ENCODE assay signal across 8 mouse cellular contexts in the genomic region with DNA sequence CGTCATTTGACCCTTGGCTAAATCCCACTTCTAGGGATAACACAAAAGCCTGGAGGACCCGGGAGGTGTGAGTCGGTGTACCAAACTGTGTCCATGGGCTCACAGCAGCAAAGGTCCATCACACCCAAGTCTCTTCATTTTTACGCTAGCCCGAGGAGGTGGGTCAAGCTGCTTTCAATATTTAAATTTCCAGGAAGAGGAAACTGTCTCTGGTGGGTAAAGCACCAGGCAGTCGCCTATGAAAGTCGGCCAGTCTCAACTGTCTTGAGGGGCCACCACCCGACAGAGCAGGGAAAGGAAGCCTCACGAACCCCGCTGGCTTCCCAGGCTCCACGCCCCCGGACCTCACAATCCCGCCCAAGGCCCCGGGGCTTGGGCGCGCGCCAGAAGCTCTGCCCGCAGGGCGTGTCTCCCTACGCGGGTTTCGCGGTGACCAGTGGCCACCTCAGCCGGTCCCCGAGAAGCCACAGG. TPM values are rescaled to one million over a fixed set of nuclear protein-coding genes. Genes with fewer than 3 reads are reported as not detected.
DNase-seq lines count a peak whose midpoint lies in the region; ATAC-seq and TF ChIP-seq lines count a peak whose summit lies in the region.

No protein-coding gene starts in this region.

- peak; percentile 75 for TF ChIP-seq POLR2A in CH12.LX (IDR thresholded peaks at IDR 0.05; ENCODE audit: low read depth, low read length)
- TF ChIP-seq POLR2A in cortical plate, adult 2 months (IDR thresholded peaks at IDR 0.05; ENCODE audit: extremely low read depth, insufficient read depth, low read length), result no peak

- H3K9me3 ChIP-seq in CH12.LX (replicated peaks; ENCODE audit: low read length), result peaks cover 8% of the 10 kb centered on the region
- no peaks in the 10 kb centered on the region for H3K9me3 ChIP-seq in liver, embryonic 11.5 days (ENCODE audit: control insufficient read depth, low read length)
- no peaks in the 10 kb centered on the region for H3K9me3 ChIP-seq in neural tube, embryonic 12.5 days

- TF ChIP-seq CTCF in CH12.LX (conservative IDR thresholded peaks at IDR 0.05 in 1 of 2, IDR thresholded peaks at IDR 0.05 in 1 of 2; ENCODE audit: low read depth in 2 of 2, low read length in 2 of 2), result no peak
- no peak for TF ChIP-seq CTCF in cortical plate, adult 2 months (IDR thresholded peaks at IDR 0.05; ENCODE audit: extremely low read depth, insufficient read depth, low read length)

- peak overlapping the region; percentile 83 for H3K4me2 ChIP-seq in CH12.LX (ENCODE audit: insufficient read depth, low read depth, poor library complexity, severe bottlenecking)
- H3K4me2 ChIP-seq in liver, embryonic 11.5 days, result peak overlapping the region; percentile 75
- H3K4me2 ChIP-seq in neural tube, embryonic 12.5 days (replicated peaks), result peak overlapping the region; percentile 88

- no peak for DNase-seq in frontal cortex, postnatal 14 days (ENCODE audit: low spot score in 2 of 2)
- peak; percentile 63 for DNase-seq in CH12.LX (ENCODE audit: extremely low read depth)
- DNase-seq in heart, postnatal 4 days, result peak; percentile 64
- DNase-seq in liver, embryonic 11.5 days (ENCODE audit: low spot score), result no peak
- DNase-seq in gastrocnemius, adult 18-20 months (ENCODE audit: low spot score), result no peak

- in situ Hi-C loops in CH12.LX (cut with MboI; ENCODE audit: low pct_ligation_motif_present, low pct_unique_long_range_greater_than_20kb, low sequenced_read_pairs), result no loop called here

- peak; percentile 31; the same call in 1 of the 2 replicates for ATAC-seq in frontal cortex, adult (ENCODE audit: low TSS enrichment)
- ATAC-seq in liver, embryonic 11.5 days (replicated peaks; ENCODE audit: low FRiP score), result peak; percentile 73
- peak; percentile 11 for ATAC-seq in neural tube, embryonic 12.5 days (ENCODE audit: low FRiP score, low read depth)

- no peaks in the 10 kb centered on the region for H3K27me3 ChIP-seq in CH12.LX (replicated peaks)
- no peaks in the 10 kb centered on the region for H3K27me3 ChIP-seq in liver, embryonic 11.5 days (replicated peaks; ENCODE audit: control insufficient read depth, insufficient read depth, low read length)
- H3K27me3 ChIP-seq in neural tube, embryonic 12.5 days (replicated peaks), result no peaks in the 10 kb centered on the region

- H3K4me3 ChIP-seq in CH12.LX (replicated peaks in 1 of 3; ENCODE audit: low read depth in 2 of 3, low read length in 2 of 3, poor library complexity in 1 of 3), result peak overlapping the region; percentile 85 to 88 (median 87)
- H3K4me3 ChIP-seq in cortical plate, adult 2 months (ENCODE audit: insufficient read depth, low read length), result peak overlapping the region; percentile 40
- peak overlapping the region; percentile 96 for H3K4me3 ChIP-seq in liver, embryonic 11.5 days (ENCODE audit: low read depth, low read length)
- H3K4me3 ChIP-seq in neural tube, embryonic 12.5 days, result peak overlapping the region; percentile 93

- H3K9ac ChIP-seq in CH12.LX (ENCODE audit: insufficient read depth, low read depth), result peak overlapping the region; percentile 99
- peak overlapping the region; percentile 99 for H3K9ac ChIP-seq in liver, embryonic 11.5 days (ENCODE audit: low read depth, low read length)
- H3K9ac ChIP-seq in neural tube, embryonic 12.5 days, result peak overlapping the region; percentile 88

- dilution Hi-C loops in CH12.LX (cut with MboI; ENCODE audit: extremely low pct_ligation_motif_present, extremely low pct_unique_long_range_greater_than_20kb, low sequenced_read_pairs), result no loop called here

- H3K4me1 ChIP-seq in CH12.LX (ENCODE audit: control insufficient read depth in 1 of 2, insufficient read depth in 2 of 2), result peaks cover 9 to 71% of the 10 kb centered on the region in 2 experiments; a peak in 3 of 4 replicates
- no peaks in the 10 kb centered on the region for H3K4me1 ChIP-seq in cortical plate, adult 2 months (ENCODE audit: control insufficient read depth, insufficient read depth, low read length)
- H3K4me1 ChIP-seq in liver, embryonic 11.5 days (replicated peaks; ENCODE audit: control insufficient read depth, insufficient read depth, low read length), result peaks cover 9% of the 10 kb centered on the region
- peaks cover 4% of the 10 kb centered on the region; the same call in 1 of the 2 replicates for H3K4me1 ChIP-seq in neural tube, embryonic 12.5 days

- H3K36me3 ChIP-seq in CH12.LX (replicated peaks in 1 of 2; ENCODE audit: control insufficient read depth in 1 of 2, insufficient read depth in 1 of 2, low read length in 1 of 2), result peaks cover 16 to 35% of the 10 kb centered on the region in 2 experiments
- peaks cover 14% of the 10 kb centered on the region for H3K36me3 ChIP-seq in liver, embryonic 11.5 days (ENCODE audit: control insufficient read depth, insufficient read depth, low read length)
- peaks cover 21% of the 10 kb centered on the region for H3K36me3 ChIP-seq in neural tube, embryonic 12.5 days

- H3K79me2 ChIP-seq in CH12.LX (replicated peaks; ENCODE audit: control insufficient read depth, extremely low read depth, insufficient read depth, poor library complexity, severe bottlenecking), result peaks cover 30% of the 10 kb centered on the region

- H3K27ac ChIP-seq in CH12.LX (ENCODE audit: insufficient read depth, low read depth), result peak overlapping the region; percentile 92
- H3K27ac ChIP-seq in cortical plate, adult 2 months (ENCODE audit: insufficient read depth, low read length), result no peak overlapping the region
- H3K27ac ChIP-seq in liver, embryonic 11.5 days (ENCODE audit: low read depth, low read length), result peak overlapping the region; percentile 96
- H3K27ac ChIP-seq in neural tube, embryonic 12.5 days, result 0 out of 2 replicates have a peak overlapping the region, but pooled peaks have one; percentile 37

- 2% methylated on average over 25 of the region's 25 CpGs for whole genome bisulfite sequencing in liver, embryonic 11.5 days
- WGBS in neural tube, embryonic 12.5 days, result 0% methylated on average over 25 of the region's 25 CpGs

- no peak for TF ChIP-seq RAD21 in CH12.LX (IDR thresholded peaks at IDR 0.05; ENCODE audit: low read depth, low read length)

- TF ChIP-seq EP300 in CH12.LX (IDR thresholded peaks at IDR 0.05; ENCODE audit: low read length), result 0 out of 2 replicates have a peak, but pooled peaks have one; percentile 27

TF ChIP-seq in CH12.LX, 34 proteins besides CTCF, POLR2A, EP300 and RAD21:
- TF ChIP-seq TBP (conservative IDR thresholded peaks at IDR 0.05; ENCODE audit: low read depth, low read length), result peak; percentile 87
- TF ChIP-seq MYC (IDR thresholded peaks at IDR 0.05; ENCODE audit: low read depth, low read length), result no peak
- TF ChIP-seq ZMIZ1 (IDR thresholded peaks at IDR 0.05; ENCODE audit: low read depth, low read length), result peak; percentile 60; the same call in 1 of the 2 replicates
- TF ChIP-seq CHD1 (IDR thresholded peaks at IDR 0.05; ENCODE audit: low read depth, low read length), result peak; percentile 37; the same call in 1 of the 2 replicates
- peak; percentile 86 for TF ChIP-seq ELF1 (IDR thresholded peaks at IDR 0.05; ENCODE audit: low read depth, low read length)
- no peak for TF ChIP-seq MAX (IDR thresholded peaks at IDR 0.05; ENCODE audit: low read length)
- peak; percentile 70; the same call in 1 of the 2 replicates for TF ChIP-seq NELFE (IDR thresholded peaks at IDR 0.05; ENCODE audit: low read depth, low read length)
- 0 out of 2 replicates have a peak, but pooled peaks have one; percentile 25 for TF ChIP-seq UBTF (IDR thresholded peaks at IDR 0.05; ENCODE audit: low read depth, low read length)

RNA-seq across cellular contexts. Expression of a gene that starts 0.5 kb away (rescaled TPM):
- total RNA-seq in CH12.LX (2012; rRNA removed) (59.5 and 61.0 TPM in 2 replicates), CH12.LX (2014; rRNA removed) (88.0 and 94.3 TPM in 2 replicates)
- polyA plus RNA-seq in CH12.LX (2012; ENCODE audit: insufficient read length, low read depth), result 120 and 121 TPM in 2 replicates
- 31.2 and 31.8 TPM in 2 replicates for polyA plus RNA-seq in cortical plate, adult 2 months (2012; rRNA removed)
- 10 to 100 TPM; 28.9 to 29.1 TPM for total RNA-seq in heart, postnatal 4 days (2021)
- 94.5 and 95.4 TPM in 2 replicates for polyA plus RNA-seq in liver, embryonic 11.5 days (2014; fragmentation: Nextera tagmentation; extraction: Ambion mirVana)
- polyA plus RNA-seq in neural tube, embryonic 12.5 days (2016; fragmentation: Nextera tagmentation; extraction: Ambion mirVana), result 58.8 and 60.5 TPM in 2 replicates
- 1 to 10 TPM; 4.8 to 5.2 TPM for total RNA-seq in gastrocnemius, adult 18-20 months (2021)

RNA-seq across cellular contexts. Expression of a gene that starts 38.3 kb away (rescaled TPM):
- total RNA-seq in CH12.LX (2012; rRNA removed) (5.3 and 5.7 TPM in 2 replicates), CH12.LX (2014; rRNA removed) (15.0 and 15.4 TPM in 2 replicates)
- 7.7 and 10.3 TPM in 2 replicates for polyA plus RNA-seq in CH12.LX (2012; ENCODE audit: insufficient read length, low read depth)
- polyA plus RNA-seq in cortical plate, adult 2 months (2012; rRNA removed), result 7.8 and 8.9 TPM in 2 replicates
- 1 to 10 TPM; 6.8 to 7.7 TPM for total RNA-seq in heart, postnatal 4 days (2021)
- polyA plus RNA-seq in liver, embryonic 11.5 days (2014; fragmentation: Nextera tagmentation; extraction: Ambion mirVana), result 18.1 and 19.0 TPM in 2 replicates
- 15.4 and 16.2 TPM in 2 replicates for polyA plus RNA-seq in neural tube, embryonic 12.5 days (2016; fragmentation: Nextera tagmentation; extraction: Ambion mirVana)
- 1 to 10 TPM; 3.9 to 4.3 TPM for total RNA-seq in gastrocnemius, adult 18-20 months (2021)

RNA-seq across cellular contexts. Expression of a gene that starts 55.5 kb away (rescaled TPM):
- total RNA-seq in CH12.LX (2012; rRNA removed) (not detected in 2 replicates), CH12.LX (2014; rRNA removed) (not detected in 2 replicates)
- polyA plus RNA-seq in CH12.LX (2012; ENCODE audit: insufficient read length, low read depth), result not detected in 2 replicates
- 0.44 and 0.57 TPM in 2 replicates for polyA plus RNA-seq in cortical plate, adult 2 months (2012; rRNA removed)
- 1 to 10 TPM; 1.8 to 3.8 TPM for total RNA-seq in heart, postnatal 4 days (2021)
- 10.9 and 11.4 TPM in 2 replicates for polyA plus RNA-seq in liver, embryonic 11.5 days (2014; fragmentation: Nextera tagmentation; extraction: Ambion mirVana)
- polyA plus RNA-seq in neural tube, embryonic 12.5 days (2016; fragmentation: Nextera tagmentation; extraction: Ambion mirVana), result 1.4 and 1.6 TPM in 2 replicates
- total RNA-seq in gastrocnemius, adult 18-20 months (2021), result under 1 TPM; 0.39 to 0.55 TPM

Comparison
In these comparisons a context has a peak if more than half of its experiments do, and no peak if none do; other contexts are left out.
1. ATAC-seq: peak in every context shown above with its lines; median percentile 73 in liver, embryonic 11.5 days; 31 in frontal cortex, adult; 11 in neural tube, embryonic 12.5 days.
2. DNase-seq: peak in CH12.LX (single experiment) and heart, postnatal 4 days (single experiment); none in frontal cortex, postnatal 14 days (0 of 2), liver, embryonic 11.5 days (single experiment) and gastrocnemius, adult 18-20 months (single experiment).
3. H3K4me3 ChIP-seq: peak in every context shown above with its lines; median percentile 96 in liver, embryonic 11.5 days; 93 in neural tube, embryonic 12.5 days; 87 in CH12.LX; 40 in cortical plate, adult 2 months.
4. Peak in every context shown above with its lines, with median percentiles within 50 percentile points of each other: H3K4me2 ChIP-seq and H3K9ac ChIP-seq.